Mouse (Mus musculus): ENCODE measurements around the gene Olfr460.

GRCm38 (mm10) chr6:40613260-40613852 is 44.1 kb downstream of the Olfr460 start, which contains the start of gene Tas2r138:
- no peak for TF ChIP-seq CTCF (IDR thresholded peaks at IDR 0.05; ENCODE audit: borderline replicate concordance, insufficient read depth, low read depth, low read length)
- TF ChIP-seq POLR2A (IDR thresholded peaks at IDR 0.05; ENCODE audit: borderline replicate concordance, insufficient read depth, low read length), result no peak
